Mouse (Mus musculus) ES-E14 (cell line): ENCODE measurements around the gene Cacng2. TPM values are rescaled to one million over a fixed set of nuclear protein-coding genes. Genes with fewer than 3 reads are reported as not detected.

Experiments
- DNase-seq: peaks from one replicate; pipeline ENCODE4 v3.0.0-alpha.2; 2013; ENCODE audit warnings: low read depth, low spot score
- H3K27ac ChIP-seq: 2 replicates; pipeline ENCODE4 v1.5.1; 2012; ENCODE audit warnings: low read depth, mild to moderate bottlenecking, low read length, moderate library complexity, mixed read lengths; ENCODE audit not compliant: poor library complexity, insufficient read depth, severe bottlenecking
- H3K36me3 ChIP-seq: 2 replicates; pipeline ENCODE4 v1.6.1; 2012; ENCODE audit warnings: mild to moderate bottlenecking, low read length, moderate library complexity, mixed read lengths; ENCODE audit not compliant: control insufficient read depth, poor library complexity, insufficient read depth, severe bottlenecking
- H3K4me1 ChIP-seq, 2 experiments: fragments of 150-350 bp in 1 of 2; sonication (generic) in 1 of 2; 2 replicates each; pipeline ENCODE4 v1.6.1; 2012; ENCODE audit warnings: low read length in 2 of 2, mild to moderate bottlenecking in 1 of 2, mixed read lengths in 1 of 2; ENCODE audit not compliant: control insufficient read depth in 2 of 2, insufficient read depth in 2 of 2, poor library complexity in 1 of 2
- H3K4me3 ChIP-seq, 2 experiments: fragments of 150-350 bp in 1 of 2; sonication (generic) in 1 of 2; 2 replicates each; pipeline ENCODE4 v1.5.1; 2012; ENCODE audit warnings: low read length in 2 of 2, low read depth in 1 of 2, mild to moderate bottlenecking in 1 of 2, mixed read lengths in 1 of 2; ENCODE audit not compliant: insufficient read depth in 1 of 2, poor library complexity in 1 of 2, severe bottlenecking in 1 of 2
- H3K9ac ChIP-seq: 2 replicates; pipeline ENCODE4 v1.6.1; 2012; ENCODE audit warnings: low read depth, mild to moderate bottlenecking, low read length, mixed read lengths; ENCODE audit not compliant: poor library complexity, insufficient read depth, severe bottlenecking
- H3K9me3 ChIP-seq: fragments of 150-350 bp; sonication (generic); 2 replicates; pipeline ENCODE4 v1.6.1; 2012; ENCODE audit warnings: low read depth, mild to moderate bottlenecking, low read length; ENCODE audit not compliant: control insufficient read depth, insufficient read depth
- CHD2 ChIP-seq: IDR thresholded peaks from 2 replicates; pipeline ENCODE4 v1.6.1; 2014; ENCODE audit warnings: mild to moderate bottlenecking, low read depth, low read length, inconsistent platforms
- HCFC1 ChIP-seq: IDR thresholded peaks from 2 replicates; pipeline ENCODE4 v1.6.1; 2012; ENCODE audit warnings: low read length, inconsistent platforms, borderline replicate concordance; ENCODE audit not compliant: insufficient read depth
- MAFK ChIP-seq: IDR thresholded peaks from 2 replicates; pipeline ENCODE4 v1.6.1; 2014; ENCODE audit warnings: mild to moderate bottlenecking, low read depth, low read length, inconsistent platforms; ENCODE audit not compliant: insufficient read depth
- ZC3H11A ChIP-seq: IDR thresholded peaks from 2 replicates; pipeline ENCODE4 v1.6.1; 2012; ENCODE audit warnings: low read depth, mild to moderate bottlenecking, inconsistent platforms, low read length, borderline replicate concordance
- ZNF384 ChIP-seq: IDR thresholded peaks from 2 replicates; pipeline ENCODE4 v1.6.1; 2012; ENCODE audit warnings: low read depth, low read length, inconsistent platforms
- in situ Hi-C, 2 experiments: fragments of 600-800 bp; cut with MboI; formaldehyde crosslinking; loops; one replicate each; pipeline ENCODE4 v1.15.1; 2025; ENCODE audit warnings: low sequenced_read_pairs in 2 of 2, inconsistent platforms in 1 of 2; ENCODE audit not compliant: unreplicated experiment in 2 of 2
- total RNA-seq: library from RNA; depleted of rRNA; stranded (reverse); fragments of 300-350 nt; gene quantifications from 2 replicates; pipeline ENCODE4 v1.2.3, GENCODE M21; 2012

The Cacng2 gene
- total RNA-seq, 1 experiment = not detected

GRCm38 (mm10) chr15:78003929-78004328 is 115.9 kb downstream of the Cacng2 start:
- TF ChIP-seq ZNF384 (no peak), MAFK (no peak), HCFC1 (no peak)
- Histone ChIP-seq H3K9ac (no peak overlapping the region; the same call in 1 of the 2 replicates), H3K36me3 (no peaks in the 10 kb centered on the region), H3K4me3 (peak overlapping the region in 1 of 2 experiments; percentile 24; a peak in 2 of 4 replicates), H3K4me1 (peaks cover 18 to 53% of the 10 kb centered on the region in 2 experiments), H3K9me3 (no peaks in the 10 kb centered on the region), H3K27ac (no peak overlapping the region)
- in situ Hi-C loops = no loop called here
- peak; percentile 63 for DNase-seq

- H3K4me1 ChIP-seq = peaks cover 17 to 43% of the 10 kb centered on the region in 2 experiments
- DNase-seq = peak; percentile 60
- H3K4me3 ChIP-seq = no peak overlapping the region; a peak in 1 of 4 replicates
- in situ Hi-C loops = no loop called here
- peak overlapping the region; percentile 61; the same call in 1 of the 2 replicates for H3K27ac ChIP-seq
- no peaks in the 10 kb centered on the region for H3K36me3 ChIP-seq
- H3K9ac ChIP-seq = peak overlapping the region; percentile 17; the same call in 1 of the 2 replicates
- TF ChIP-seq ZC3H11A = no peak
- TF ChIP-seq CHD2 = no peak
- TF ChIP-seq HCFC1 = no peak
- TF ChIP-seq MAFK = no peak
- no peak for TF ChIP-seq ZNF384
- H3K9me3 ChIP-seq = no peaks in the 10 kb centered on the region
Observed at GRCm38 (mm10) chr15:78001400-78001799, 118.4 kb downstream of the Cacng2 start.

GRCm38 (mm10) chr15:77988541-77988940 is 131.3 kb downstream of the Cacng2 start:
- TF ChIP-seq MAFK (no peak), ZC3H11A (no peak), ZNF384 (no peak), HCFC1 (no peak), CHD2 (no peak)
- no peak for DNase-seq
- no peak overlapping the region for H3K27ac ChIP-seq
- H3K9ac ChIP-seq = no peak overlapping the region
- no peak overlapping the region for H3K4me3 ChIP-seq
- H3K36me3 ChIP-seq = no peaks in the 10 kb centered on the region
- H3K4me1 ChIP-seq = peaks cover 0 to 13% of the 10 kb centered on the region in 2 experiments; a peak in 2 of 4 replicates
- in situ Hi-C loops = no loop called here
- H3K9me3 ChIP-seq = no peaks in the 10 kb centered on the region

- in situ Hi-C loops = no loop called here
- H3K4me3 ChIP-seq = no peak overlapping the region
- DNase-seq = no peak
- no peaks in the 10 kb centered on the region for H3K36me3 ChIP-seq
- TF ChIP-seq ZC3H11A = no peak
- H3K4me1 ChIP-seq = no peaks in the 10 kb centered on the region
- no peak overlapping the region for H3K27ac ChIP-seq
- H3K9me3 ChIP-seq = no peaks in the 10 kb centered on the region
- no peak overlapping the region for H3K9ac ChIP-seq
Observed at GRCm38 (mm10) chr15:77983391-77983790, 136.4 kb downstream of the Cacng2 start.

- Histone ChIP-seq H3K4me3 (no peak overlapping the region), H3K9me3 (no peaks in the 10 kb centered on the region), H3K36me3 (no peaks in the 10 kb centered on the region), H3K27ac (no peak overlapping the region), H3K9ac (no peak overlapping the region), H3K4me1 (no peaks in the 10 kb centered on the region)
- peak; percentile 63 for DNase-seq
- TF ChIP-seq CHD2 (no peak), ZNF384 (no peak), MAFK (no peak), HCFC1 (no peak), ZC3H11A (peak; percentile 88)
- in situ Hi-C loops = no loop called here
Observed at GRCm38 (mm10) chr15:77982195-77982939, 137.5 kb downstream of the Cacng2 start.
